Mouse (Mus musculus) heart, postnatal 0 days (tissue): ENCODE results near the gene Adam33.

ENCODE experiments used
- CTCF ChIP-seq: IDR thresholded peaks from 2 replicates; pipeline ENCODE4 v1.5.1; 2016; ENCODE audit warnings: antibody characterized with exemption, control low read depth, low read depth
- EP300 ChIP-seq: IDR thresholded peaks from 2 replicates; pipeline ENCODE4 v1.6.1; 2016; ENCODE audit warnings: antibody characterized with exemption, low read depth

GRCm38 (mm10) chr2:131025230-131025629, 38.4 kb downstream of the Adam33 start:
- TF ChIP-seq CTCF: no peak
- no peak for TF ChIP-seq EP300
